Mouse (Mus musculus): ENCODE measurements around the gene Dppa2. TPM values are rescaled to one million over a fixed set of nuclear protein-coding genes. Genes with fewer than 3 reads are reported as not detected.
A peak's percentile ranks its signal among the peaks of the same experiment; 100 is the strongest.

The Dppa2 gene
- total RNA-seq, 2 experiments from 2014 or later = not detected

GRCm38 (mm10) chr16:48331822-48332221 lies 28.1 kb downstream of the Dppa2 start:
- intact Hi-C loops (cut with DNase I) = no loop called here

GRCm38 (mm10) chr16:48335326-48335725 lies 31.6 kb downstream of the Dppa2 start:
- DNase-seq = no peak
- intact Hi-C loops (cut with DNase I) = no loop called here

More at GRCm38 (mm10) chr16:48331822-48332221, 28.1 kb downstream of the Dppa2 start:
- DNase-seq = no peak

GRCm38 (mm10) chr16:48344193-48344592 lies 40.5 kb downstream of the Dppa2 start:
- DNase-seq = no peak
- intact Hi-C loops (cut with DNase I) = no loop called here

GRCm38 (mm10) chr16:48347246-48347645 lies 43.5 kb downstream of the Dppa2 start:
- DNase-seq = no peak
- intact Hi-C loops (cut with DNase I) = no loop called here

- DNase-seq = no peak
- intact Hi-C loops (cut with DNase I) = no loop called here
Observed at GRCm38 (mm10) chr16:48355716-48356115, 52.0 kb downstream of the Dppa2 start.

- DNase-seq = peak; percentile 4 to 8
- intact Hi-C loops (cut with DNase I) = no loop called here
Observed at GRCm38 (mm10) chr16:48356417-48356816, 52.7 kb downstream of the Dppa2 start.

- DNase-seq = peak; percentile 2 to 4
- intact Hi-C loops (cut with DNase I) = no loop called here
Observed at GRCm38 (mm10) chr16:48360887-48361286, 57.2 kb downstream of the Dppa2 start.

GRCm38 (mm10) chr16:48366801-48367200 lies 63.1 kb downstream of the Dppa2 start:
- intact Hi-C loops (cut with DNase I) = no loop called here

GRCm38 (mm10) chr16:48368096-48368495 lies 64.4 kb downstream of the Dppa2 start:
- intact Hi-C loops (cut with DNase I) = no loop called here
- DNase-seq = peak in 1 of 2 experiments; percentile 2

More at GRCm38 (mm10) chr16:48366801-48367200, 63.1 kb downstream of the Dppa2 start:
- DNase-seq = no peak

Other genes with a start within 250 kb of the Dppa2 start
- not detected for gene Dppa4, start 20.2 kb upstream of the Dppa2 start, total RNA-seq (2021)
- gene Gm5485, start 108.5 kb downstream of the Dppa2 start, total RNA-seq (2021) = not detected
- under 1 TPM in 1 of 2 experiments, not detected in 1; 0.19 TPM for gene Morc1, start 127.3 kb downstream of the Dppa2 start, total RNA-seq (2021)

All from heart, postnatal 10 days (tissue).